Mouse (Mus musculus) bone marrow macrophage, adult 2 months (primary cell): ENCODE measurements around the gene Arhgef7.

ENCODE experiments used
- CTCF ChIP-seq: IDR thresholded peaks from 2 replicates; pipeline ENCODE4 v1.5.1; 2012; ENCODE audit warnings: low read depth, mild to moderate bottlenecking, low read length, moderate library complexity
- POLR2A ChIP-seq: IDR thresholded peaks from 2 replicates; pipeline ENCODE4 v1.6.1; 2012; ENCODE audit warnings: mild to moderate bottlenecking, low read depth, low read length, borderline replicate concordance

- TF ChIP-seq CTCF (no peak), POLR2A (no peak)
Measured at GRCm38 (mm10) chr8:11841571-11841970, 114.0 kb downstream of the Arhgef7 start.
